Mouse (Mus musculus) mesoderm, embryonic 11.5 days (tissue): ENCODE results near the gene Ppp1r14c.
A peak's percentile ranks its signal among the peaks of the same experiment; 100 is the strongest.
"Not testable (repeated sequence)": the region's sequence is repeated elsewhere in the genome, so short reads cannot be mapped to it uniquely, and the experiment has no call there.

Experiments
- DNase-seq: peaks from one replicate; pipeline ENCODE4 v3.0.0-alpha.2; 2012; ENCODE audit warnings: low read depth, low spot score

Gene Ppp1r14c

GRCm38 (mm10) chr10:3402284-3402683 is 36.4 kb downstream of the Ppp1r14c start:
- DNase-seq = no peak

- DNase-seq = no peak
Measured at GRCm38 (mm10) chr10:3403416-3404137, 37.7 kb downstream of the Ppp1r14c start.

GRCm38 (mm10) chr10:3404362-3404761 is 38.5 kb downstream of the Ppp1r14c start:
- no peak for DNase-seq

GRCm38 (mm10) chr10:3406280-3406679 is 40.4 kb downstream of the Ppp1r14c start:
- no peak for DNase-seq

- DNase-seq = peak; percentile 43
Measured at GRCm38 (mm10) chr10:3408036-3408661, 42.3 kb downstream of the Ppp1r14c start.

GRCm38 (mm10) chr10:3408699-3409098 is 42.8 kb downstream of the Ppp1r14c start:
- peak; percentile 17 for DNase-seq

- DNase-seq = no peak
Measured at GRCm38 (mm10) chr10:3411222-3411621, 45.4 kb downstream of the Ppp1r14c start.

GRCm38 (mm10) chr10:3411639-3412038 is 45.8 kb downstream of the Ppp1r14c start:
- DNase-seq = no peak

GRCm38 (mm10) chr10:3414813-3415212 is 49.0 kb downstream of the Ppp1r14c start:
- DNase-seq = no peak

- DNase-seq = no peak
Measured at GRCm38 (mm10) chr10:3416565-3416964, 50.7 kb downstream of the Ppp1r14c start.

GRCm38 (mm10) chr10:3417408-3417807 is 51.6 kb downstream of the Ppp1r14c start:
- no peak for DNase-seq

- DNase-seq = no peak
Measured at GRCm38 (mm10) chr10:3424016-3424415, 58.2 kb downstream of the Ppp1r14c start.

- peak; percentile 39 for DNase-seq
Measured at GRCm38 (mm10) chr10:3427689-3428399, 62.0 kb downstream of the Ppp1r14c start.

- no peak for DNase-seq
Measured at GRCm38 (mm10) chr10:3434848-3435474, 69.1 kb downstream of the Ppp1r14c start.

- no peak for DNase-seq
Measured at GRCm38 (mm10) chr10:3440722-3441471, 75.0 kb downstream of the Ppp1r14c start.

- DNase-seq = not testable (repeated sequence)
Measured at GRCm38 (mm10) chr10:3446748-3447147, 80.9 kb downstream of the Ppp1r14c start.

GRCm38 (mm10) chr10:3448699-3449098 is 82.8 kb downstream of the Ppp1r14c start:
- DNase-seq = no peak

- no peak for DNase-seq
Measured at GRCm38 (mm10) chr10:3451930-3452329, 86.1 kb downstream of the Ppp1r14c start.

- no peak for DNase-seq
Measured at GRCm38 (mm10) chr10:3452822-3453475, 87.1 kb downstream of the Ppp1r14c start.

GRCm38 (mm10) chr10:3458686-3459085 is 92.8 kb downstream of the Ppp1r14c start:
- peak; percentile 3 for DNase-seq

GRCm38 (mm10) chr10:3460841-3461240 is 95.0 kb downstream of the Ppp1r14c start:
- no peak for DNase-seq
